13 mouse cellular contexts compared by ENCODE assay signal in genomic region chr7:6749196-6749595, GRCm38 (mm10). TPM values are rescaled to one million over a fixed set of nuclear protein-coding genes. Genes with fewer than 3 reads are reported as not detected.
A peak's percentile ranks its signal among the peaks of the same experiment; 100 is the strongest.
DNase-seq lines count a peak whose midpoint lies in the region; ATAC-seq and TF ChIP-seq lines count a peak whose summit lies in the region.
"Had no signal": no experiment of that assay in that cellular context is flagged by ENCODE, and none has a peak within 500 bp of the region (broad histone marks: within the 10 kb centered on the region; RNA-seq: fewer than 3 reads in every experiment).

No protein-coding gene starts in this region.

- peaks cover 28% of the 10 kb centered on the region for H3K4me1 ChIP-seq in forebrain, embryonic 12.5 days
- H3K4me1 ChIP-seq in forebrain, embryonic 15.5 days = peaks cover 10% of the 10 kb centered on the region; the same call in 1 of the 2 replicates
- peaks cover 11% of the 10 kb centered on the region; the same call in 1 of the 2 replicates for H3K4me1 ChIP-seq in midbrain, postnatal 0 days (ENCODE audit: insufficient read depth, low read length)
- H3K4me1 ChIP-seq in midbrain, embryonic 13.5 days (replicated peaks) = peaks cover 32% of the 10 kb centered on the region
- peaks cover 7% of the 10 kb centered on the region; the same call in 1 of the 2 replicates for H3K4me1 ChIP-seq in neural tube, embryonic 15.5 days
- peaks cover 10% of the 10 kb centered on the region for H3K4me1 ChIP-seq in midbrain, embryonic 11.5 days (ENCODE audit: control insufficient read depth, insufficient read depth, low read length)

- no peaks in the 10 kb centered on the region for H3K27me3 ChIP-seq in forebrain, embryonic 12.5 days
- no peaks in the 10 kb centered on the region for H3K27me3 ChIP-seq in forebrain, embryonic 15.5 days
- no peaks in the 10 kb centered on the region for H3K27me3 ChIP-seq in midbrain, postnatal 0 days (ENCODE audit: insufficient read depth, low read length)
- no peaks in the 10 kb centered on the region for H3K27me3 ChIP-seq in midbrain, embryonic 13.5 days
- H3K27me3 ChIP-seq in neural tube, embryonic 15.5 days (replicated peaks) = no peaks in the 10 kb centered on the region
- no peaks in the 10 kb centered on the region for H3K27me3 ChIP-seq in midbrain, embryonic 11.5 days (ENCODE audit: control insufficient read depth, insufficient read depth, low read length)
- H3K27me3 ChIP-seq: limb, embryonic 13.5 days; midbrain, embryonic 15.5 days had no signal

- H3K4me3 ChIP-seq in forebrain, embryonic 12.5 days (replicated peaks) = no peak overlapping the region
- H3K4me3 ChIP-seq in forebrain, embryonic 15.5 days = no peak overlapping the region
- no peak overlapping the region for H3K4me3 ChIP-seq in midbrain, postnatal 0 days (ENCODE audit: low read depth, low read length)
- H3K4me3 ChIP-seq in midbrain, embryonic 13.5 days (replicated peaks) = no peak overlapping the region
- H3K4me3 ChIP-seq in neural tube, embryonic 15.5 days (replicated peaks) = no peak overlapping the region
- no peak overlapping the region for H3K4me3 ChIP-seq in midbrain, embryonic 11.5 days (ENCODE audit: low read depth, low read length)
- H3K4me3 ChIP-seq: limb, embryonic 13.5 days; midbrain, embryonic 15.5 days had no signal

- no peaks in the 10 kb centered on the region for H3K36me3 ChIP-seq in forebrain, embryonic 12.5 days (replicated peaks)
- H3K36me3 ChIP-seq in forebrain, embryonic 15.5 days = no peaks in the 10 kb centered on the region
- H3K36me3 ChIP-seq in midbrain, postnatal 0 days (ENCODE audit: insufficient read depth, low read length) = no peaks in the 10 kb centered on the region
- H3K36me3 ChIP-seq in midbrain, embryonic 13.5 days = no peaks in the 10 kb centered on the region
- no peaks in the 10 kb centered on the region for H3K36me3 ChIP-seq in neural tube, embryonic 15.5 days
- H3K36me3 ChIP-seq in midbrain, embryonic 11.5 days (ENCODE audit: control insufficient read depth, insufficient read depth, low read length) = no peaks in the 10 kb centered on the region
- H3K36me3 ChIP-seq: limb, embryonic 13.5 days; midbrain, embryonic 15.5 days had no signal

- TF ChIP-seq CTCF in midbrain, postnatal 0 days (IDR thresholded peaks at IDR 0.05) = no peak

- 0 out of 2 replicates have a peak overlapping the region, but pooled peaks have one; percentile 2 for H3K27ac ChIP-seq in forebrain, embryonic 12.5 days
- no peak overlapping the region for H3K27ac ChIP-seq in forebrain, embryonic 15.5 days (replicated peaks)
- no peak overlapping the region for H3K27ac ChIP-seq in midbrain, postnatal 0 days (ENCODE audit: low read depth, low read length)
- no peak overlapping the region; the same call in 1 of the 2 replicates for H3K27ac ChIP-seq in midbrain, embryonic 13.5 days
- no peak overlapping the region for H3K27ac ChIP-seq in neural tube, embryonic 15.5 days (replicated peaks)
- H3K27ac ChIP-seq in midbrain, embryonic 11.5 days (ENCODE audit: low read depth, low read length) = no peak overlapping the region

- no peak for ATAC-seq in forebrain, embryonic 12.5 days (ENCODE audit: low FRiP score)
- ATAC-seq in forebrain, embryonic 15.5 days (replicated peaks) = no peak
- no peak for ATAC-seq in midbrain, postnatal 0 days (ENCODE audit: low FRiP score)
- no peak for ATAC-seq in midbrain, embryonic 13.5 days
- ATAC-seq in neural tube, embryonic 15.5 days (ENCODE audit: low FRiP score) = 0 out of 2 replicates have a peak, but pooled peaks have one; percentile 15
- no peak for ATAC-seq in midbrain, embryonic 11.5 days (ENCODE audit: low FRiP score)
- ATAC-seq: inflammation-experienced regulatory T-cells, adult 6 months; midbrain, embryonic 15.5 days had no signal

- no peaks in the 10 kb centered on the region for H3K9me3 ChIP-seq in forebrain, embryonic 12.5 days
- H3K9me3 ChIP-seq in forebrain, embryonic 15.5 days = no peaks in the 10 kb centered on the region
- no peaks in the 10 kb centered on the region for H3K9me3 ChIP-seq in midbrain, postnatal 0 days (ENCODE audit: low read length)
- no peaks in the 10 kb centered on the region for H3K9me3 ChIP-seq in midbrain, embryonic 13.5 days
- H3K9me3 ChIP-seq in neural tube, embryonic 15.5 days (replicated peaks) = no peaks in the 10 kb centered on the region
- no peaks in the 10 kb centered on the region for H3K9me3 ChIP-seq in midbrain, embryonic 11.5 days (ENCODE audit: control insufficient read depth, low read length)
- H3K9me3 ChIP-seq: limb, embryonic 13.5 days; midbrain, embryonic 15.5 days had no signal

- no peak overlapping the region for H3K9ac ChIP-seq in forebrain, embryonic 12.5 days
- no peak overlapping the region for H3K9ac ChIP-seq in forebrain, embryonic 15.5 days (replicated peaks)
- no peak overlapping the region for H3K9ac ChIP-seq in midbrain, postnatal 0 days (replicated peaks; ENCODE audit: low read length, poor library complexity, severe bottlenecking)
- no peak overlapping the region for H3K9ac ChIP-seq in midbrain, embryonic 13.5 days (replicated peaks)
- no peak overlapping the region for H3K9ac ChIP-seq in neural tube, embryonic 15.5 days (replicated peaks)
- H3K9ac ChIP-seq in midbrain, embryonic 11.5 days (ENCODE audit: low read length) = no peak overlapping the region
- H3K9ac ChIP-seq: limb, embryonic 13.5 days; midbrain, embryonic 15.5 days had no signal

- no peak overlapping the region for H3K4me2 ChIP-seq in forebrain, embryonic 12.5 days
- H3K4me2 ChIP-seq in forebrain, embryonic 15.5 days (replicated peaks) = no peak overlapping the region
- no peak overlapping the region for H3K4me2 ChIP-seq in midbrain, postnatal 0 days (ENCODE audit: low read depth, low read length, poor library complexity, severe bottlenecking)
- no peak overlapping the region for H3K4me2 ChIP-seq in midbrain, embryonic 13.5 days (replicated peaks)
- H3K4me2 ChIP-seq in neural tube, embryonic 15.5 days = no peak overlapping the region
- no peak overlapping the region for H3K4me2 ChIP-seq in midbrain, embryonic 11.5 days
- H3K4me2 ChIP-seq: limb, embryonic 13.5 days; midbrain, embryonic 15.5 days had no signal

- peak; percentile 57 for DNase-seq in midbrain, postnatal 0 days (ENCODE audit: low spot score)
- DNase-seq in heart, adult 9 months (ENCODE audit: low spot score in 2 of 2) = peak; percentile 24 to 62
- no peak for DNase-seq in c-Kit-positive CD71-positive TER-119-positive erythroid progenitor cells, embryonic 14.5 days (ENCODE audit: low spot score)
- no peak for DNase-seq in midbrain, embryonic 11.5 days (ENCODE audit: low spot score, missing footprints)
- DNase-seq: cerebellum, adult 11-12 months; right cerebral cortex, adult 18-20 months had no signal

- 35% methylated on average over 7 of the region's 7 CpGs for WGBS in forebrain, embryonic 12.5 days
- WGBS in forebrain, embryonic 15.5 days = 28% methylated on average over 7 of the region's 7 CpGs
- 47% methylated on average over 7 of the region's 7 CpGs for whole genome bisulfite sequencing in midbrain, postnatal 0 days
- WGBS in midbrain, embryonic 13.5 days = 49% methylated on average over 7 of the region's 7 CpGs
- 50% methylated on average over 7 of the region's 7 CpGs for WGBS in neural tube, embryonic 15.5 days
- WGBS in midbrain, embryonic 11.5 days = 53% methylated on average over 7 of the region's 7 CpGs

RNA-seq across cellular contexts. Expression of gene Usp29, which starts 18.8 kb away (rescaled TPM):
- polyA plus RNA-seq in forebrain, embryonic 12.5 days (2016; fragmentation: Nextera tagmentation; extraction: Ambion mirVana) = 19.5 and 21.0 TPM in 2 replicates
- polyA plus RNA-seq in forebrain, embryonic 15.5 days (2015; fragmentation: Nextera tagmentation; extraction: Ambion mirVana) = 22.4 and 26.1 TPM in 2 replicates
- 101 and 117 TPM in 2 replicates for total RNA-seq in midbrain, postnatal 0 days (2014; rRNA removed)
- polyA plus RNA-seq in midbrain, postnatal 0 days (2015; fragmentation: Nextera tagmentation; extraction: Ambion mirVana) = 33.2 and 43.3 TPM in 2 replicates
- 31.1 and 35.2 TPM in 2 replicates for polyA plus RNA-seq in midbrain, embryonic 13.5 days (2015; fragmentation: Nextera tagmentation; extraction: Ambion mirVana)
- 25.6 and 32.1 TPM in 2 replicates for polyA plus RNA-seq in neural tube, embryonic 15.5 days (2015; fragmentation: Nextera tagmentation; extraction: Ambion mirVana)
- 10.2 and 10.7 TPM in 2 replicates for polyA plus RNA-seq in midbrain, embryonic 11.5 days (2014; fragmentation: Nextera tagmentation; extraction: Ambion mirVana)

RNA-seq across cellular contexts. Expression of gene Peg3, which starts 19.0 kb away (rescaled TPM):
- polyA plus RNA-seq in forebrain, embryonic 12.5 days (2016; fragmentation: Nextera tagmentation; extraction: Ambion mirVana) = 119 and 132 TPM in 2 replicates
- polyA plus RNA-seq in forebrain, embryonic 15.5 days (2015; fragmentation: Nextera tagmentation; extraction: Ambion mirVana) = 51.1 and 58.7 TPM in 2 replicates
- total RNA-seq in midbrain, postnatal 0 days (2014; rRNA removed) = 150 and 171 TPM in 2 replicates
- polyA plus RNA-seq in midbrain, postnatal 0 days (2015; fragmentation: Nextera tagmentation; extraction: Ambion mirVana) = 74.5 and 92.9 TPM in 2 replicates
- 82.9 and 87.2 TPM in 2 replicates for polyA plus RNA-seq in midbrain, embryonic 13.5 days (2015; fragmentation: Nextera tagmentation; extraction: Ambion mirVana)
- polyA plus RNA-seq in neural tube, embryonic 15.5 days (2015; fragmentation: Nextera tagmentation; extraction: Ambion mirVana) = 103 and 104 TPM in 2 replicates
- polyA plus RNA-seq in midbrain, embryonic 11.5 days (2014; fragmentation: Nextera tagmentation; extraction: Ambion mirVana) = 85.3 and 90.1 TPM in 2 replicates
- polyA plus RNA-seq: inflammation-experienced regulatory T-cells, adult 6 months had no signal

RNA-seq across cellular contexts. Expression of gene Zim1, which starts 52.9 kb away (rescaled TPM):
- polyA plus RNA-seq in forebrain, embryonic 12.5 days (2016; fragmentation: Nextera tagmentation; extraction: Ambion mirVana) = 0.80 and 1.1 TPM in 2 replicates
- 3.2 and 3.7 TPM in 2 replicates for polyA plus RNA-seq in forebrain, embryonic 15.5 days (2015; fragmentation: Nextera tagmentation; extraction: Ambion mirVana)
- total RNA-seq in midbrain, postnatal 0 days (2014; rRNA removed) = 32.8 and 47.4 TPM in 2 replicates
- polyA plus RNA-seq in midbrain, postnatal 0 days (2015; fragmentation: Nextera tagmentation; extraction: Ambion mirVana) = 9.0 and 10.0 TPM in 2 replicates
- polyA plus RNA-seq in midbrain, embryonic 13.5 days (2015; fragmentation: Nextera tagmentation; extraction: Ambion mirVana) = 1.7 and 2.3 TPM in 2 replicates
- polyA plus RNA-seq in neural tube, embryonic 15.5 days (2015; fragmentation: Nextera tagmentation; extraction: Ambion mirVana) = 5.7 and 7.2 TPM in 2 replicates
- 0.93 and 1.6 TPM in 2 replicates for polyA plus RNA-seq in midbrain, embryonic 11.5 days (2014; fragmentation: Nextera tagmentation; extraction: Ambion mirVana)
- polyA plus RNA-seq: inflammation-experienced regulatory T-cells, adult 6 months had no signal

Comparison
In these comparisons a context has a peak if more than half of its experiments do, and no peak if none do; other contexts are left out.
1. DNase-seq: peak in midbrain, postnatal 0 days (single experiment) and heart, adult 9 months (2 of 2); none in c-Kit-positive CD71-positive TER-119-positive erythroid progenitor cells, embryonic 14.5 days (single experiment) and midbrain, embryonic 11.5 days (single experiment).